Mouse (Mus musculus): ENCODE measurements at regions not wholly inside any gene's neighbourhood (a gene's known extent, or its start where the extent isn't known, plus 50 kb on each side); places are given as distances from the start of the nearest gene placed in this dataset.
"Not testable (repeated sequence)": the region's sequence is repeated elsewhere in the genome, so short reads cannot be mapped to it uniquely, and the experiment has no call there.

GRCm38 (mm10) chr8:118209301-118209700, 74.2 kb upstream of the Cdh13 start:
- H3K4me1 ChIP-seq (ENCODE audit: control insufficient read depth, insufficient read depth, low read length); DNase-seq (ENCODE audit: low spot score, missing footprints); H3K9me3 ChIP-seq (ENCODE audit: control insufficient read depth, low read length); H3K27ac ChIP-seq (ENCODE audit: low read depth, low read length); H3K9ac ChIP-seq (ENCODE audit: low read length); ATAC-seq (ENCODE audit: low FRiP score); H3K4me2 ChIP-seq; H3K4me3 ChIP-seq (ENCODE audit: low read depth, low read length); H3K36me3 ChIP-seq (ENCODE audit: control insufficient read depth, insufficient read depth, low read length); H3K27me3 ChIP-seq (ENCODE audit: control insufficient read depth, insufficient read depth, low read length): not testable (repeated sequence)
- WGBS, result 96% methylated on average over 16 of the region's 16 CpGs

GRCm38 (mm10) chr8:118190866-118191265, 92.7 kb upstream of the Cdh13 start:
- no peaks in the 10 kb centered on the region for H3K9me3 ChIP-seq (ENCODE audit: control insufficient read depth, low read length)
- no peak for ATAC-seq (ENCODE audit: low FRiP score)
- H3K27me3 ChIP-seq (ENCODE audit: control insufficient read depth, insufficient read depth, low read length), result no peaks in the 10 kb centered on the region
- H3K27ac ChIP-seq (ENCODE audit: low read depth, low read length), result no peak overlapping the region
- no peaks in the 10 kb centered on the region for H3K36me3 ChIP-seq (ENCODE audit: control insufficient read depth, insufficient read depth, low read length)
- H3K4me3 ChIP-seq (ENCODE audit: low read depth, low read length), result no peak overlapping the region
- WGBS, result 88% methylated on average over 6 of the region's 6 CpGs
- H3K4me2 ChIP-seq, result no peak overlapping the region
- no peak overlapping the region for H3K9ac ChIP-seq (ENCODE audit: low read length)
- H3K4me1 ChIP-seq (ENCODE audit: control insufficient read depth, insufficient read depth, low read length), result no peaks in the 10 kb centered on the region
- DNase-seq (ENCODE audit: low spot score, missing footprints), result no peak

- 82% methylated on average over 15 of the region's 15 CpGs for WGBS
- H3K9me3 ChIP-seq (ENCODE audit: control insufficient read depth, low read length), result no peaks in the 10 kb centered on the region
- H3K9ac ChIP-seq (ENCODE audit: low read length), result no peak overlapping the region
- DNase-seq (ENCODE audit: low spot score, missing footprints) (no peak), ATAC-seq (ENCODE audit: low FRiP score) (no peak)
- H3K27me3 ChIP-seq (ENCODE audit: control insufficient read depth, insufficient read depth, low read length), result no peaks in the 10 kb centered on the region
- H3K4me3 ChIP-seq (ENCODE audit: low read depth, low read length), result no peak overlapping the region
- no peaks in the 10 kb centered on the region for H3K36me3 ChIP-seq (ENCODE audit: control insufficient read depth, insufficient read depth, low read length)
- H3K27ac ChIP-seq (ENCODE audit: low read depth, low read length), result no peak overlapping the region
- H3K4me1 ChIP-seq (ENCODE audit: control insufficient read depth, insufficient read depth, low read length), result no peaks in the 10 kb centered on the region
- no peak overlapping the region for H3K4me2 ChIP-seq
Observed at GRCm38 (mm10) chr8:118189226-118189625, 94.3 kb upstream of the Cdh13 start.

GRCm38 (mm10) chr8:118169001-118169413, 114.5 kb upstream of the Cdh13 start:
- no peak overlapping the region for H3K27ac ChIP-seq (ENCODE audit: low read depth, low read length)
- H3K4me1 ChIP-seq (ENCODE audit: control insufficient read depth, insufficient read depth, low read length), result no peaks in the 10 kb centered on the region
- no peaks in the 10 kb centered on the region for H3K9me3 ChIP-seq (ENCODE audit: control insufficient read depth, low read length)
- H3K36me3 ChIP-seq (ENCODE audit: control insufficient read depth, insufficient read depth, low read length), result no peaks in the 10 kb centered on the region
- no peaks in the 10 kb centered on the region for H3K27me3 ChIP-seq (ENCODE audit: control insufficient read depth, insufficient read depth, low read length)
- 63% methylated on average over 7 of the region's 7 CpGs for WGBS
- ATAC-seq (ENCODE audit: low FRiP score), result no peak
- H3K9ac ChIP-seq (ENCODE audit: low read length), result no peak overlapping the region
- no peak for DNase-seq (ENCODE audit: low spot score, missing footprints)
- H3K4me2 ChIP-seq, result no peak overlapping the region
- no peak overlapping the region for H3K4me3 ChIP-seq (ENCODE audit: low read depth, low read length)

- H3K9me3 ChIP-seq (ENCODE audit: control insufficient read depth, low read length), result no peaks in the 10 kb centered on the region
- DNase-seq (ENCODE audit: low spot score, missing footprints) (no peak), ATAC-seq (ENCODE audit: low FRiP score) (no peak)
- no peaks in the 10 kb centered on the region for H3K36me3 ChIP-seq (ENCODE audit: control insufficient read depth, insufficient read depth, low read length)
- no peaks in the 10 kb centered on the region for H3K4me1 ChIP-seq (ENCODE audit: control insufficient read depth, insufficient read depth, low read length)
- H3K27me3 ChIP-seq (ENCODE audit: control insufficient read depth, insufficient read depth, low read length), result no peaks in the 10 kb centered on the region
- no peak overlapping the region for H3K4me3 ChIP-seq (ENCODE audit: low read depth, low read length)
- H3K9ac ChIP-seq (ENCODE audit: low read length), result no peak overlapping the region
- H3K4me2 ChIP-seq, result no peak overlapping the region
- WGBS, result 82% methylated on average over 10 of the region's 10 CpGs
- H3K27ac ChIP-seq (ENCODE audit: low read depth, low read length), result no peak overlapping the region
Observed at GRCm38 (mm10) chr8:118162171-118162570, 121.4 kb upstream of the Cdh13 start.

GRCm38 (mm10) chr8:118147359-118148205, 136.0 kb upstream of the Cdh13 start:
- H3K4me2 ChIP-seq, result no peak overlapping the region
- 56% methylated on average over 10 of the region's 10 CpGs for WGBS
- no peak overlapping the region for H3K27ac ChIP-seq (ENCODE audit: low read depth, low read length)
- ATAC-seq (ENCODE audit: low FRiP score) (peak; percentile 44; the same call in 1 of the 2 replicates), DNase-seq (ENCODE audit: low spot score, missing footprints) (no peak)
- H3K9me3 ChIP-seq (ENCODE audit: control insufficient read depth, low read length), result no peaks in the 10 kb centered on the region
- no peaks in the 10 kb centered on the region for H3K36me3 ChIP-seq (ENCODE audit: control insufficient read depth, insufficient read depth, low read length)
- no peak overlapping the region for H3K4me3 ChIP-seq (ENCODE audit: low read depth, low read length)
- H3K27me3 ChIP-seq (ENCODE audit: control insufficient read depth, insufficient read depth, low read length), result no peaks in the 10 kb centered on the region
- no peak overlapping the region for H3K9ac ChIP-seq (ENCODE audit: low read length)
- H3K4me1 ChIP-seq (ENCODE audit: control insufficient read depth, insufficient read depth, low read length), result 0 out of 2 replicates have a peak, but pooled peaks cover 3% of the 10 kb centered on the region

- no peak for DNase-seq (ENCODE audit: low spot score, missing footprints)
- 86% methylated on average over 5 of the region's 5 CpGs for WGBS
Observed at GRCm38 (mm10) chr8:118144546-118144945, 139.0 kb upstream of the Cdh13 start.

GRCm38 (mm10) chr8:118142311-118142710, 141.2 kb upstream of the Cdh13 start:
- DNase-seq (ENCODE audit: low spot score, missing footprints), result no peak
- WGBS, result 92% methylated on average over 8 of the region's 8 CpGs

More at GRCm38 (mm10) chr8:118144546-118144945, 139.0 kb upstream of the Cdh13 start:
- Histone ChIP-seq H3K4me1 (ENCODE audit: control insufficient read depth, insufficient read depth, low read length) (0 out of 2 replicates have a peak, but pooled peaks cover 3% of the 10 kb centered on the region), H3K9ac (ENCODE audit: low read length) (no peak overlapping the region), H3K4me3 (ENCODE audit: low read depth, low read length) (no peak overlapping the region), H3K9me3 (ENCODE audit: control insufficient read depth, low read length) (no peaks in the 10 kb centered on the region), H3K27me3 (ENCODE audit: control insufficient read depth, insufficient read depth, low read length) (no peaks in the 10 kb centered on the region), H3K4me2 (no peak overlapping the region), H3K27ac (ENCODE audit: low read depth, low read length) (no peak overlapping the region), H3K36me3 (ENCODE audit: control insufficient read depth, insufficient read depth, low read length) (no peaks in the 10 kb centered on the region)
- ATAC-seq (ENCODE audit: low FRiP score), result no peak

GRCm38 (mm10) chr8:118139928-118140327, 143.6 kb upstream of the Cdh13 start:
- Histone ChIP-seq H3K4me3 (ENCODE audit: low read depth, low read length) (no peak overlapping the region), H3K9me3 (ENCODE audit: control insufficient read depth, low read length) (no peaks in the 10 kb centered on the region), H3K4me2 (no peak overlapping the region), H3K4me1 (ENCODE audit: control insufficient read depth, insufficient read depth, low read length) (no peaks in the 10 kb centered on the region), H3K27ac (ENCODE audit: low read depth, low read length) (no peak overlapping the region), H3K9ac (ENCODE audit: low read length) (no peak overlapping the region), H3K36me3 (ENCODE audit: control insufficient read depth, insufficient read depth, low read length) (no peaks in the 10 kb centered on the region), H3K27me3 (ENCODE audit: control insufficient read depth, insufficient read depth, low read length) (no peaks in the 10 kb centered on the region)
- WGBS, result 69% methylated on average over 6 of the region's 6 CpGs
- ATAC-seq (ENCODE audit: low FRiP score) (no peak), DNase-seq (ENCODE audit: low spot score, missing footprints) (peak; percentile 62)

More at GRCm38 (mm10) chr8:118142311-118142710, 141.2 kb upstream of the Cdh13 start:
- no peak overlapping the region for H3K9ac ChIP-seq (ENCODE audit: low read length)
- H3K4me2 ChIP-seq, result no peak overlapping the region
- H3K9me3 ChIP-seq (ENCODE audit: control insufficient read depth, low read length), result no peaks in the 10 kb centered on the region
- no peaks in the 10 kb centered on the region for H3K4me1 ChIP-seq (ENCODE audit: control insufficient read depth, insufficient read depth, low read length)
- no peaks in the 10 kb centered on the region for H3K36me3 ChIP-seq (ENCODE audit: control insufficient read depth, insufficient read depth, low read length)
- H3K27me3 ChIP-seq (ENCODE audit: control insufficient read depth, insufficient read depth, low read length), result no peaks in the 10 kb centered on the region
- ATAC-seq (ENCODE audit: low FRiP score), result no peak
- H3K27ac ChIP-seq (ENCODE audit: low read depth, low read length), result no peak overlapping the region
- no peak overlapping the region for H3K4me3 ChIP-seq (ENCODE audit: low read depth, low read length)

Measured in midbrain, embryonic 11.5 days (tissue).